Mouse (Mus musculus): ENCODE data around the gene Ptch2. TPM values are rescaled to one million over a fixed set of nuclear protein-coding genes. Genes with fewer than 3 reads are reported as not detected.

Ptch2 gene
- polyA plus RNA-seq, 1 experiment from 2014 or later = 1.6 TPM

DNA sequence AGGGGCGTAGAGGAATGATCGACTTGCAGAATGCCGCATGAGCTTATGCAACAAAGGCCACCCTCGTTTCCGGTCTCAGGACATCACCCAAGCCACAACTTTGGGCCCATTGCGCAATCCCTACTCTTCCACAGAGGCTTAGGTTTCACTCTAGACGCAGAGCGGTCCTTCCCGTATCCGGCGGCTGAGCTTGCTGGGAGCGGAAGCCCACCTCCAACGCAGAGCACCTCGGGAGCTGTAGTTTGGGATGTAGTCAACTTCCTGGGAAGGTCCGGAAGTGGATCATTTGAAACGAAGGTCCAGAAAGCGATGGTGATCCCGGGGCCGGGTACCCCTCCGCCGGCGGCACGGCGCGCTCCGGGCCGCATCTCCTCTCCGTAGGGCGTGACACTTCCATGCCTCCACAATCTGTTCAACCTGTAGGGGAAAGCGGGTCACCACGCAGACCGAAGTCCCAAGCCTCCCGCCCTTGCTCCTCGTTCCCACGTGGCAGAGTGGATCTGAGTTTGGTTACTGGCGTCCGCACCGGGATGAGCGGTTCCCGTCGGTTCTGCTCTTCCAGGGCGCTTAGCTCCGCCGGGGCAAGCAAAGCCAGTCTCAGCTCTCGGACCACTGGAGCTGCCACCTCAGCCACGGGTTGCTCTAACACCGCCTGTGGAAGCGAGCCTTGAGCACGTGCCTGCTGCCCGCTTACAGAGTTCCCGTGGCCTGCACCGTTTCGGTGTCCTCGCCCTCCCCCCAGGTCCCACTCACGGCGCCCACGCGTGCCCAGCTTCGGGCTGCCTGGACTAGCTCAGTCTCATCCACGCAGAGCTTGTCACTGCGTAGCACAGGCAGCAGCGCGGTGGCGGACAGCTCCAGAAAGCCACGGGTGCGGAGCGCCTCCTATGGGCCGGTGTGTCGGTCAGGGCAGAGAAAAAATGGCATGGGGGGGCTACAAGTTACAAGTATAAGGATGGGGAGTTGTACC is 24.9 kb downstream of the Ptch2 start:
- Histone ChIP-seq H3K4me2 (peak overlapping the region; percentile 98), H3K36me3 (no peaks in the 10 kb centered on the region), H3K4me1 (replicated peaks) (peaks cover 23% of the 10 kb centered on the region), H3K9ac (peak overlapping the region; percentile 55), H3K9me3 (replicated peaks) (no peaks in the 10 kb centered on the region), H3K27me3 (no peaks in the 10 kb centered on the region), H3K27ac (peak overlapping the region; percentile 80), H3K4me3 (peak overlapping the region; percentile 60)
- WGBS = under 1% methylated on average over 69 of the region's 69 CpGs
- peak; percentile 91 for ATAC-seq (replicated peaks; ENCODE audit: insufficient number of reproducible peaks, insufficient read depth, low FRiP score, low read depth)

DNA sequence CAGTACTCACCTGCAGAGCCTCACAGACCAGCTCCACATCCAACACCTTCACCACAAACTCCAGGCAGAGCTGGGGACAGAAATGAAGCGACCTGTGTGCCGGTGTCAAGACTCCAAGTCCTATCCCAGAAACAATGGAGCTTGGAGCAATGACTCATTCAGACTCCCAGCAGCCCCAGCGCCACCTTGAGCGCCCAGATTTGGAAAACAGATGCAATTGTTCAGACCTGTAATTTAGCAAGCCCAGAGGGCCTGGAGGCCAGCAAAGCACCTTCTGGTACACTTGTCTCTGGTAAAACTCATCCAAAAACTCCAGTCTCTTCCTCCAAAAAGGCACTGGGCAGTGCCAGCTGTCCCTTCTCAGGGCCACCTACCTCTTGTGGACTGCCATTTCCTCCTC is 26.3 kb downstream of the Ptch2 start:
- no peak for ATAC-seq (replicated peaks; ENCODE audit: insufficient number of reproducible peaks, insufficient read depth, low FRiP score, low read depth)
- no peaks in the 10 kb centered on the region for H3K36me3 ChIP-seq
- no peaks in the 10 kb centered on the region for H3K27me3 ChIP-seq
- H3K27ac ChIP-seq = no peak overlapping the region
- H3K9ac ChIP-seq = no peak overlapping the region
- H3K4me3 ChIP-seq = no peak overlapping the region
- H3K4me1 ChIP-seq (replicated peaks) = peaks cover 32% of the 10 kb centered on the region
- WGBS = 67% methylated on average over 4 of the region's 4 CpGs
- no peaks in the 10 kb centered on the region for H3K9me3 ChIP-seq (replicated peaks)
- no peak overlapping the region for H3K4me2 ChIP-seq

DNA sequence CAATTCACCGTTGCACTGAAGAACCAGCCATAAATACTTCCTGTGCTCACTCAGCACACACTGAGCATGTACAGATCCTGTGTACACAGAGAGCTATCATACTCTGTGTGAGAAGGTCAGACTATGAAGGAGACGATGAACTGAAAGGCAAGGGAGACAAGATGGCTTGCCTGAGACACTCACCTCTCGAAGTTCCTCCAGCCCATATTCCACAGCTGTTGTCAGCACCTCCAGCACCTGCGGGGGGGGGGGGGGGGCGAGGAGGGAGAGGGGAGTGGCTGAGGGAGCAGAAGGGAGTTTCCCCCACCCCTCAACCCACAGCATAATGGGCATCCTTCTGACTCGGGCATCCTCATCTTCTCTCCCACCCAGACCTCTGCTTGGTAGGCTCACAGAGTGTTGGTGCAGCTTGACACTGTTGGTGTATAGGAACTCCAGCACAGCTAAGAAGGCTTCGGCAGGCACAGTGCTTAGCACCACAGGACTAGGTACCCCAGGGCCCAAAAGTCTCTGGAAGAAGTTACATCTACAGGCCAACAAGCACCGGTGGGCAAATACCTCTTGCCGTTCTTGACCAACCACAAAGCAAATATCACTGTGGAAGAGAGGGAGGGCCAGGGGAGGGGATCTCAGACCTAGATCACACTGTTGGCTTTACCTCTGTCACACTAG is 27.8 kb downstream of the Ptch2 start:
- Histone ChIP-seq H3K36me3 (no peaks in the 10 kb centered on the region; the same call in 1 of the 2 replicates), H3K4me3 (no peak overlapping the region), H3K9me3 (replicated peaks) (no peaks in the 10 kb centered on the region), H3K4me2 (no peak overlapping the region), H3K27me3 (no peaks in the 10 kb centered on the region), H3K27ac (no peak overlapping the region), H3K4me1 (replicated peaks) (peaks cover 32% of the 10 kb centered on the region), H3K9ac (no peak overlapping the region)
- 63% methylated on average over 7 of the region's 9 CpGs for WGBS
- no peak for ATAC-seq (replicated peaks; ENCODE audit: insufficient number of reproducible peaks, insufficient read depth, low FRiP score, low read depth)

DNA sequence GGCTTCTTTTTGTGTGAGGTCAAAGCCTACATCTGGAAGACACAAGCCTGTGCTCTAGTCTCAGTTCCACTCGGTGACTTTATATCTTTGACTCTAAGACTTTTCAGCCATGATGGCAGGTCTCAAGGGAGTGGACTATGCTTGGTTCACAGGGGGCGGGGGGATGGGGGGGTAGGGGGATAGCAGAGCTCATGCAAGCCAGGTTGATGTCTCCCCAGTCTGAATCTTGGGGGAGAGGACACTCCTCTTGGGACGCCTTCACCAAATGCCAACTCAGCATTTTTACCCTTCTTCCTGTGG is 28.3 kb downstream of the Ptch2 start:
- WGBS = 73% methylated on average over 3 of the region's 3 CpGs

DNA sequence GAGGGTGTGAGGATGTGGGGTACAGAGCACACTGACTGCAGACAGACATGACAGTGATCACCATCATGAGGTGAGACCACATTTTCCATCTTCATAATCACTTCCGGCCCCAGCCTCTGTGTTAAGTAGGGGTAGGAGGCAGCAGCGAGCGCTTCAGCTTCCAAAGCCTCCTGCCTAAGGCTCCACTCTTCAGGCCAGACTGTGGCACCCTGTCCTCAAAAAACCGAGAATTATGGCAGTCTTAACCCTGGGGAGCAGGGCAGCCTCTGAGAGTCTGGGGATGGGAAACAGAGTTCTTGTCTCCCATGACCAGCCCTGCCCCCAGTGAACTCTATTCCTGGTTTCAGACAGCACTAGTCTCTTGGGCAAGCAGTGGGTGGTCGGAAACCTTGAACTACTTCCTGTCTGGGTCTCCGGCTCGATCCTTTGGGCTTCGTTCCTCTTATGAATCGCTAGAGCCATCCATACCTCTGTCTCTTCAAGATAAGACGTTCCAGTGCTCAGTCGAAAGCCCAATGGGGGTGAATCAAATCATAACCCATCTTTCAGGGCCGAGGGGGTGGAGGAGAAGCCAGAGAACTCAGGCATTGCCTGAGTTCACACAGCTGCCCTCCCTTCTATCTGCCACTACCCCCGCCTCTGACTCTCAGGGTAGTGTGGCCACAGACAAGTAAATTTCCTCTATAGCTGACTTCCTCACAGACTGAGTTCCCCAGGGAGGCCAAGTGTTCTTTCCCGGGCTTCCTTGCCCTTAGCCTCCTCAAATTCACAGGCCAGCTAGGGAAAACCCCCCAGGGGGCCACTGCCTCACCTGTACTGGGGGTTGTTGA is 28.9 kb downstream of the Ptch2 start:
- ATAC-seq (replicated peaks; ENCODE audit: insufficient number of reproducible peaks, insufficient read depth, low FRiP score, low read depth) = no peak
- Histone ChIP-seq H3K9me3 (replicated peaks) (no peaks in the 10 kb centered on the region), H3K36me3 (no peaks in the 10 kb centered on the region; the same call in 1 of the 2 replicates), H3K9ac (no peak overlapping the region), H3K27ac (peak overlapping the region; percentile 91), H3K27me3 (no peaks in the 10 kb centered on the region), H3K4me2 (peak overlapping the region; percentile 30), H3K4me3 (no peak overlapping the region), H3K4me1 (replicated peaks) (peaks cover 30% of the 10 kb centered on the region)
- 48% methylated on average over 14 of the region's 14 CpGs for WGBS

More for the DNA sequence above, 28.3 kb downstream of the Ptch2 start:
- Histone ChIP-seq H3K27ac (peak overlapping the region; percentile 91), H3K9ac (no peak overlapping the region), H3K4me1 (replicated peaks) (peaks cover 32% of the 10 kb centered on the region), H3K4me2 (no peak overlapping the region), H3K36me3 (no peaks in the 10 kb centered on the region; the same call in 1 of the 2 replicates), H3K9me3 (replicated peaks) (no peaks in the 10 kb centered on the region), H3K27me3 (no peaks in the 10 kb centered on the region), H3K4me3 (no peak overlapping the region)
- ATAC-seq (replicated peaks; ENCODE audit: insufficient number of reproducible peaks, insufficient read depth, low FRiP score, low read depth) = no peak

DNA sequence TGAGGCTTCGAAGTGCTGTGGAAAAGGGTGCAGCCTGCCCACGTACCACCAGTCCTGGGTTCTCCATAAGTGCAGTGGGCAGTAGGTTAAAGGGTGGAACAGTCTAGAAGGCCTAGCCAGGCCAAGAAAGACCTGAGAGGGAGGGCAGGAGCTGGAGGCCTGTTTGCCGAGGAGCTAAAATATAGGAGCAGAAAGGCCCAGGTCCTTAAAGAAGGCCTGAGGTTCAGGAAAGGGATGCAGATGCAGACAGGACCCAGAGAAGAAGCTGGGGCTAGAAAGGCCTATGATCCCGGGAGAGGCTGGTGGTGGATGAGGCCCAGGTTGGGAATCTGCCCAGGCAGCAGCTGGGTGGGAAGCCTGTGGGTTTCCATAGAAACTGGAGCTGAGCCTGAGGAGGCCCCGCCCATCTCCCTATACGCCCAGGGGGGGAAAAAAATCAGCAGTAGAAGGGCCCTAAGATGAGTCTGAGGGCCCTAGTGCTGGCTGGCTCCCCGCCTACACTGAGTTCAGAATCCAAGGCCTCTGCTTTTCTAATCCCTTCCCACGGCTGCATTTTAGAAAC is 29.6 kb downstream of the Ptch2 start, which contains the start of gene Btbd19:
TSS of gene Btbd19 (minus strand) at position 378 of the 562 bp plus-strand sequence.
- H3K36me3 ChIP-seq = no peaks in the 10 kb centered on the region; the same call in 1 of the 2 replicates
- peaks cover 26% of the 10 kb centered on the region for H3K4me1 ChIP-seq (replicated peaks)
- H3K4me3 ChIP-seq = no peak within 1 kb of the TSS
- peak within 1 kb of the TSS; percentile 30 for H3K4me2 ChIP-seq
- H3K27ac ChIP-seq = peak within 1 kb of the TSS; percentile 91
- no peaks in the 10 kb centered on the region for H3K9me3 ChIP-seq (replicated peaks)
- H3K27me3 ChIP-seq = no peaks in the 10 kb centered on the region
- WGBS = 37% methylated on average over 8 of the region's 8 CpGs
- no peak within 1 kb of the TSS for H3K9ac ChIP-seq
- peak; percentile 48 for ATAC-seq (replicated peaks; ENCODE audit: insufficient number of reproducible peaks, insufficient read depth, low FRiP score, low read depth)

DNA sequence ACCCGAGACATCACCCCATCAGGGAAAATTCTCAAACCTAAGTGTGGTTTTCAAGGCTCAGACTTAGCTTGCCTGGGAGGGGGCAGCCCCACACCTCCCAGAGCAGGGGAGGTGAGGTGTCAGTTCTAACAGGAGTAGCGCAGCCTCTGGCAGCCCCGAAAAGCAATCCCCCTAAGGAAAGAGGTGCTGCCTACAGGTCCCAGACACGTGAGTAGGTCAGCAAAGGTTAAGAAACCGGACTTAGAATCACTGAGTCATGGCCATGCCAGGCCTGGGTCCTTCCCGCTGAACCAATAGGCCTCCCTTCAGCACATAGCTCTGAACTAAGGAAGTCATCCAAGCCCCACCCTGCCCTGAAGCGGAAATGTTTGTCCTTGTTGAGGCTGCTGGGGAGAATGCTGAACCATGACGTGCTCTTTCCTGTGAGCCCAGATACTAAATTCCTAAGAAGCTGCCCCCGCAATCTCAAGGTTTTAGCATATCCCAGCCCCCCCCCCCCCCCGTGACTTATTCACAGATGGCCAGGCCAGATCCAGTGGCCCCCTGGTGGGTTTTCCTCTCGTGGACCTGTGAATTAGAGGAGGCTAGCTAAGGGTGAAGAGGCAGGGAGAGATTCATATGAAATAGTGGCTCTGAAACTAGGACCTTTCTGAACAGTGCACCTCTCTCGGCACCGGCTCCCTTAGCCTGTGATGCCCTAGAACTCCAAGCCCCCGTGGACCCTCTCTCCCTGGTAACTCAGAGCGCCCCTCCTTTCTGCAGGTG is 30.2 kb downstream of the Ptch2 start:
- H3K4me2 ChIP-seq = peak overlapping the region; percentile 30
- peak overlapping the region; percentile 91 for H3K27ac ChIP-seq
- peak; percentile 72 for ATAC-seq (replicated peaks; ENCODE audit: insufficient number of reproducible peaks, insufficient read depth, low FRiP score, low read depth)
- no peaks in the 10 kb centered on the region; the same call in 1 of the 2 replicates for H3K36me3 ChIP-seq
- H3K4me3 ChIP-seq = no peak overlapping the region
- peaks cover 26% of the 10 kb centered on the region for H3K4me1 ChIP-seq (replicated peaks)
- no peak overlapping the region for H3K9ac ChIP-seq
- 37% methylated on average over 15 of the region's 15 CpGs for WGBS
- H3K27me3 ChIP-seq = peaks cover 4% of the 10 kb centered on the region
- H3K9me3 ChIP-seq (replicated peaks) = no peaks in the 10 kb centered on the region

DNA sequence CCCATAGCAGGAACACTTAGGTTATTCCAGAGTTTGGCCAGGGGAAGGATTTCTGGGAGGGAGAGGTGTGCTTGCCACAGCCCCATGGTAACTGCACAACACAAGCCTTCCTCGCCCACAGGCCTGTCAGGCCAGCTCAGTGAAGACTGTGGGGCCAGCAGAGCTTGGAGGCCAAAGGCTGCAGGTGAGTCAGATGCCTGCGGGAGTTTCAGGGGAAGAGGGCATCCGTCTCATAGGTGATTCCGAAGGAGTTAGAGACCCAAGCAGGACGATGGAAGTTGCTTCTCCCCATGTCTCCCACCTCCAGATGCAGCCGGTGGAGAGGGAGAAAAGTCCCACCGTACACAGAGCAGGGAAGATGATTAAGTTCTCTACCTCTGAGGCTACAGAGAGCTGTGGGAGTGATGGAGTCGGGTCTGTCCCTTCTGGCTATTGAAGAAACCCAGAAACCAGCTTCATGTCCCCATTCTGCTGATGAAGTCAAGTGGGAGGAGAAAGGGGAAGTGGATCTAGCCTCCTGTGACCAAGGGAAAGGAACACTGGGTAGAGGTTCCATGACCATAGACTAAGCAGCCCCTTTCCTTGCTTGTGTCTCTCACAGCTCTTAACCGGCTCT is 30.9 kb downstream of the Ptch2 start, which contains the start of gene Tctex1d4:
TSS of gene Tctex1d4 (plus strand) at position 120 of the 616 bp plus-strand sequence.
- ATAC-seq (replicated peaks; ENCODE audit: insufficient number of reproducible peaks, insufficient read depth, low FRiP score, low read depth) = no peak
- Histone ChIP-seq H3K9ac (no peak within 1 kb of the TSS), H3K9me3 (replicated peaks) (no peaks in the 10 kb centered on the region), H3K4me2 (peak within 1 kb of the TSS; percentile 30), H3K4me1 (replicated peaks) (peaks cover 23% of the 10 kb centered on the region), H3K27ac (peak within 1 kb of the TSS; percentile 91), H3K36me3 (no peaks in the 10 kb centered on the region; the same call in 1 of the 2 replicates), H3K4me3 (no peak within 1 kb of the TSS), H3K27me3 (peaks cover 11% of the 10 kb centered on the region)
- WGBS = 75% methylated on average over 9 of the region's 9 CpGs

DNA sequence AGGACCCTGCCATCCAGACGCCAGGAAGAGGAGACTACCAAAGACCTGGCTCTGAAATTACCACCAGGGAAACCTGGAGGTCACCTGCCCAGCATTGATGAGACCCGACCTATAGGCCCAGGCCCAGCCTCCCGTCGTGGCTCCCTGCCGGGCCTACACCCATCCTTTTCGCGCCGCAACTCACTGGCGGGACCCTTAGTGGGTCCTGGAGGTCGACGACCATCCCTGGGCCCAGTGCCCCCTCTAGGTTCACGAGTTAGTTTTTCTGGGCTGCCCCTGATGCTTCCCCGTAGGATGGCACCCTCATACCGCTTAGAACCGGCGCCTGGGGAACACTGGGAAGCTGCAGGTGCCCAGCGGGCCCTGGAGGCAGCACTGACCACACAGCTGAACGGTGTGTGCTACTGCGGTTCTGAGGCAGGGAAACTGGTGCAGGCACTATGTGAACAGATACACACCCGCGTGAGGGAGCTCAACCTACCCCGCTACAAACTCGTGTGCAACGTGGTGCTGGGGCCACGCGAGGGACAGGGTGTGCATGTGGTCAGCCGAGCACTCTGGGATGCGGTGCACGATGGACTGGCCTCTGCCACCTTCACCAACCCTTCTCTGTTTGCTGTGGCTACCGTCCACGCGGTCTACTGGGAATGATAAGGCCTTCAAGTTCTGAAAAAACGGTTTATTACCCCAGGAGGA is 32.3 kb downstream of the Ptch2 start:
- Histone ChIP-seq H3K9ac (no peak overlapping the region), H3K9me3 (replicated peaks) (no peaks in the 10 kb centered on the region), H3K4me2 (no peak overlapping the region), H3K4me1 (replicated peaks) (peaks cover 30% of the 10 kb centered on the region), H3K27me3 (peaks cover 24% of the 10 kb centered on the region), H3K4me3 (no peak overlapping the region), H3K27ac (no peak overlapping the region), H3K36me3 (no peaks in the 10 kb centered on the region; the same call in 1 of the 2 replicates)
- ATAC-seq (replicated peaks; ENCODE audit: insufficient number of reproducible peaks, insufficient read depth, low FRiP score, low read depth) = no peak
- 85% methylated on average over 33 of the region's 33 CpGs for WGBS
